Mouse (Mus musculus) T-helper 1 cell (primary cell): ENCODE data around the gene Gm10112.

Experiments used
- in situ Hi-C: fragments of 300-600 bp; cut with MboI, MseI; formaldehyde crosslinking; loops from one replicate; pipeline ENCODE4 v1.15.1; 2025; ENCODE audit warnings: high pct_unique_total_duplicates

Gene Gm10112

GRCm38 (mm10) chrX:111168040-111168439, at the start of gene Gm10112:
Gene Gm10112, plus strand, starts transcription at chrX:111168340.
- in situ Hi-C loops, result no loop called here

- in situ Hi-C loops, result no loop called here
Measured at GRCm38 (mm10) chrX:111189574-111189973, 21.4 kb downstream of the Gm10112 start.

- in situ Hi-C loops, result no loop called here
Measured at GRCm38 (mm10) chrX:111196376-111196775, 28.2 kb downstream of the Gm10112 start.

- in situ Hi-C loops, result loop anchor here (25.0 kb wide), 5 partner anchors 352 to 902 kb away; partner anchors contain the start of gene Hdx
Measured at GRCm38 (mm10) chrX:111210225-111210624, 42.1 kb downstream of the Gm10112 start.
